Mouse (Mus musculus): ENCODE measurements around the gene Olfr613. TPM values are rescaled to one million over a fixed set of nuclear protein-coding genes. Genes with fewer than 3 reads are reported as not detected.
"Not testable (repeated sequence)": the region's sequence is repeated elsewhere in the genome, so short reads cannot be mapped to it uniquely, and the experiment has no call there.

The Olfr613 gene
- polyA plus RNA-seq (2014; fragmentation: Nextera tagmentation; extraction: Ambion mirVana) = not detected in 2 replicates

- no peak within 1 kb of the TSS for H3K4me3 ChIP-seq (ENCODE audit: low read depth, low read length)
- WGBS = 84% methylated on average over 2 of the region's 2 CpGs
- no peaks in the 10 kb centered on the region for H3K9me3 ChIP-seq (ENCODE audit: control insufficient read depth, low read length)
- ATAC-seq (ENCODE audit: low FRiP score) = no peak
- no peak within 1 kb of the TSS for H3K4me2 ChIP-seq
- H3K36me3 ChIP-seq (ENCODE audit: control insufficient read depth, insufficient read depth, low read length) = no peaks in the 10 kb centered on the region
- H3K27ac ChIP-seq (ENCODE audit: low read depth, low read length) = no peak within 1 kb of the TSS
- no peak within 1 kb of the TSS for H3K9ac ChIP-seq (ENCODE audit: low read length)
- H3K27me3 ChIP-seq (ENCODE audit: control insufficient read depth, insufficient read depth, low read length) = no peaks in the 10 kb centered on the region
- DNase-seq (ENCODE audit: low spot score, missing footprints) = no peak
- no peaks in the 10 kb centered on the region for H3K4me1 ChIP-seq (ENCODE audit: control insufficient read depth, insufficient read depth, low read length)
These were observed at the start of gene Olfr613 for GRCm38 (mm10) chr7:103547774-103548173. Olfr613 (plus strand) TSS chr7:103548074.

- 90% methylated on average over 2 of the region's 2 CpGs for WGBS
- H3K9me3 ChIP-seq (ENCODE audit: control insufficient read depth, low read length) = no peaks in the 10 kb centered on the region
- ATAC-seq (ENCODE audit: low FRiP score) (no peak), DNase-seq (ENCODE audit: low spot score, missing footprints) (no peak)
- H3K27ac ChIP-seq (ENCODE audit: low read depth, low read length) = no peak within 1 kb of the TSS
- no peak within 1 kb of the TSS for H3K9ac ChIP-seq (ENCODE audit: low read length)
- H3K4me2 ChIP-seq = no peak within 1 kb of the TSS
- H3K4me1 ChIP-seq (ENCODE audit: control insufficient read depth, insufficient read depth, low read length) = no peaks in the 10 kb centered on the region
- no peaks in the 10 kb centered on the region for H3K36me3 ChIP-seq (ENCODE audit: control insufficient read depth, insufficient read depth, low read length)
- no peaks in the 10 kb centered on the region for H3K27me3 ChIP-seq (ENCODE audit: control insufficient read depth, insufficient read depth, low read length)
- H3K4me3 ChIP-seq (ENCODE audit: low read depth, low read length) = no peak within 1 kb of the TSS
These were observed 35.9 kb upstream of the Olfr613 start, which contains the start of gene Olfr610 for GRCm38 (mm10) chr7:103512022-103512421. Olfr610 (minus strand) TSS chr7:103512122.

- not testable (repeated sequence) for H3K27ac ChIP-seq (ENCODE audit: low read depth, low read length); H3K4me3 ChIP-seq (ENCODE audit: low read depth, low read length); H3K4me2 ChIP-seq; H3K36me3 ChIP-seq (ENCODE audit: control insufficient read depth, insufficient read depth, low read length); H3K4me1 ChIP-seq (ENCODE audit: control insufficient read depth, insufficient read depth, low read length); H3K9ac ChIP-seq (ENCODE audit: low read length); H3K27me3 ChIP-seq (ENCODE audit: control insufficient read depth, insufficient read depth, low read length); H3K9me3 ChIP-seq (ENCODE audit: control insufficient read depth, low read length); ATAC-seq (ENCODE audit: low FRiP score); DNase-seq (ENCODE audit: low spot score, missing footprints)
- 61% methylated on average over 1 of the region's 1 CpGs for WGBS
These were observed 27.1 kb upstream of the Olfr613 start, which contains the start of gene Olfr611 for GRCm38 (mm10) chr7:103520746-103521145. Olfr611 (minus strand) TSS chr7:103520846.

GRCm38 (mm10) chr7:103542617-103543016, 5.3 kb upstream of the Olfr613 start, which contains the start of gene Olfr612:
Olfr612 (minus strand) TSS chr7:103542717.
- not testable (repeated sequence) for DNase-seq (ENCODE audit: low spot score, missing footprints); H3K4me2 ChIP-seq; H3K9ac ChIP-seq (ENCODE audit: low read length); H3K4me1 ChIP-seq (ENCODE audit: control insufficient read depth, insufficient read depth, low read length); H3K27me3 ChIP-seq (ENCODE audit: control insufficient read depth, insufficient read depth, low read length); H3K27ac ChIP-seq (ENCODE audit: low read depth, low read length); H3K9me3 ChIP-seq (ENCODE audit: control insufficient read depth, low read length); H3K36me3 ChIP-seq (ENCODE audit: control insufficient read depth, insufficient read depth, low read length); H3K4me3 ChIP-seq (ENCODE audit: low read depth, low read length); ATAC-seq (ENCODE audit: low FRiP score)
- 84% methylated on average over 2 of the region's 2 CpGs for WGBS

- 87% methylated on average over 2 of the region's 2 CpGs for WGBS
- H3K4me2 ChIP-seq = no peak within 1 kb of the TSS
- H3K9me3 ChIP-seq (ENCODE audit: control insufficient read depth, low read length) = no peaks in the 10 kb centered on the region
- no peaks in the 10 kb centered on the region for H3K27me3 ChIP-seq (ENCODE audit: control insufficient read depth, insufficient read depth, low read length)
- H3K27ac ChIP-seq (ENCODE audit: low read depth, low read length) = no peak within 1 kb of the TSS
- no peak for ATAC-seq (ENCODE audit: low FRiP score)
- H3K9ac ChIP-seq (ENCODE audit: low read length) = no peak within 1 kb of the TSS
- H3K36me3 ChIP-seq (ENCODE audit: control insufficient read depth, insufficient read depth, low read length) = no peaks in the 10 kb centered on the region
- H3K4me3 ChIP-seq (ENCODE audit: low read depth, low read length) = no peak within 1 kb of the TSS
- no peaks in the 10 kb centered on the region for H3K4me1 ChIP-seq (ENCODE audit: control insufficient read depth, insufficient read depth, low read length)
- no peak for DNase-seq (ENCODE audit: low spot score, missing footprints)
These were observed 7.9 kb downstream of the Olfr613 start, which contains the start of gene Olfr615 for GRCm38 (mm10) chr7:103555779-103556178. Olfr615 (plus strand) TSS chr7:103556079.

GRCm38 (mm10) chr7:103569043-103569442, 21.2 kb downstream of the Olfr613 start, which contains the start of gene Olfr616:
Olfr616 (minus strand) TSS chr7:103569143.
- Histone ChIP-seq H3K27me3 (ENCODE audit: control insufficient read depth, insufficient read depth, low read length) (no peaks in the 10 kb centered on the region), H3K4me1 (ENCODE audit: control insufficient read depth, insufficient read depth, low read length) (no peaks in the 10 kb centered on the region), H3K4me3 (ENCODE audit: low read depth, low read length) (no peak within 1 kb of the TSS), H3K9me3 (ENCODE audit: control insufficient read depth, low read length) (no peaks in the 10 kb centered on the region), H3K27ac (ENCODE audit: low read depth, low read length) (no peak within 1 kb of the TSS), H3K36me3 (ENCODE audit: control insufficient read depth, insufficient read depth, low read length) (no peaks in the 10 kb centered on the region), H3K9ac (ENCODE audit: low read length) (no peak within 1 kb of the TSS), H3K4me2 (no peak within 1 kb of the TSS)
- WGBS = 85% methylated on average over 3 of the region's 3 CpGs
- DNase-seq (ENCODE audit: low spot score, missing footprints) = no peak
- ATAC-seq (ENCODE audit: low FRiP score) = no peak

- DNase-seq (ENCODE audit: low spot score, missing footprints) (no peak), ATAC-seq (ENCODE audit: low FRiP score) (no peak)
- Histone ChIP-seq H3K9me3 (ENCODE audit: control insufficient read depth, low read length) (no peaks in the 10 kb centered on the region), H3K36me3 (ENCODE audit: control insufficient read depth, insufficient read depth, low read length) (no peaks in the 10 kb centered on the region), H3K4me1 (ENCODE audit: control insufficient read depth, insufficient read depth, low read length) (no peaks in the 10 kb centered on the region), H3K4me2 (no peak within 1 kb of the TSS), H3K27ac (ENCODE audit: low read depth, low read length) (no peak within 1 kb of the TSS), H3K4me3 (ENCODE audit: low read depth, low read length) (no peak within 1 kb of the TSS), H3K27me3 (ENCODE audit: control insufficient read depth, insufficient read depth, low read length) (no peaks in the 10 kb centered on the region), H3K9ac (ENCODE audit: low read length) (no peak within 1 kb of the TSS)
- 91% methylated on average over 1 of the region's 1 CpGs for WGBS
These were observed 24.9 kb downstream of the Olfr613 start, which contains the start of gene Olfr617 for GRCm38 (mm10) chr7:103572761-103573160. Olfr617 (plus strand) TSS chr7:103573061.

GRCm38 (mm10) chr7:103589803-103590202, 41.9 kb downstream of the Olfr613 start, which contains the start of gene Olfr618:
Olfr618 (plus strand) TSS chr7:103590103.
- H3K36me3 ChIP-seq (ENCODE audit: control insufficient read depth, insufficient read depth, low read length) = no peaks in the 10 kb centered on the region
- H3K4me3 ChIP-seq (ENCODE audit: low read depth, low read length) = no peak within 1 kb of the TSS
- H3K4me2 ChIP-seq = no peak within 1 kb of the TSS
- WGBS = 61% methylated on average over 2 of the region's 2 CpGs
- no peaks in the 10 kb centered on the region for H3K4me1 ChIP-seq (ENCODE audit: control insufficient read depth, insufficient read depth, low read length)
- ATAC-seq (ENCODE audit: low FRiP score) (no peak), DNase-seq (ENCODE audit: low spot score, missing footprints) (no peak)
- H3K9me3 ChIP-seq (ENCODE audit: control insufficient read depth, low read length) = no peaks in the 10 kb centered on the region
- H3K27ac ChIP-seq (ENCODE audit: low read depth, low read length) = no peak within 1 kb of the TSS
- no peaks in the 10 kb centered on the region for H3K27me3 ChIP-seq (ENCODE audit: control insufficient read depth, insufficient read depth, low read length)
- H3K9ac ChIP-seq (ENCODE audit: low read length) = no peak within 1 kb of the TSS

GRCm38 (mm10) chr7:103600275-103600674, 52.4 kb downstream of the Olfr613 start, which contains the start of gene Olfr619:
Olfr619 (plus strand) TSS chr7:103600575.
- no peaks in the 10 kb centered on the region for H3K4me1 ChIP-seq (ENCODE audit: control insufficient read depth, insufficient read depth, low read length)
- DNase-seq (ENCODE audit: low spot score, missing footprints) (no peak), ATAC-seq (ENCODE audit: low FRiP score) (no peak)
- no peak within 1 kb of the TSS for H3K27ac ChIP-seq (ENCODE audit: low read depth, low read length)
- H3K36me3 ChIP-seq (ENCODE audit: control insufficient read depth, insufficient read depth, low read length) = no peaks in the 10 kb centered on the region
- H3K27me3 ChIP-seq (ENCODE audit: control insufficient read depth, insufficient read depth, low read length) = no peaks in the 10 kb centered on the region
- H3K9ac ChIP-seq (ENCODE audit: low read length) = no peak within 1 kb of the TSS
- H3K9me3 ChIP-seq (ENCODE audit: control insufficient read depth, low read length) = no peaks in the 10 kb centered on the region
- no peak within 1 kb of the TSS for H3K4me3 ChIP-seq (ENCODE audit: low read depth, low read length)
- no peak within 1 kb of the TSS for H3K4me2 ChIP-seq

All from midbrain, embryonic 11.5 days (tissue).